Mouse (Mus musculus) liver, embryonic 13.5 days (tissue): ENCODE measurements at regions not wholly inside any gene's neighbourhood (a gene's known extent, or its start where the extent isn't known, plus 50 kb on each side); places are given as distances from the start of the nearest gene placed in this dataset.

Experiments
- ATAC-seq: fragments of 200-750 bp; cut with Nextera tagmentation; 2 replicates; pipeline ENCODE4 v1.8.0; 2017; ENCODE audit warnings: low read depth, mild to moderate bottlenecking, moderate number of reproducible peaks, moderate library complexity
- DNase-seq: peaks from one replicate; pipeline ENCODE4 v3.0.0; 2022
- H3K27ac ChIP-seq: fragments of 300-500 bp; sonication (generic); 2 replicates; pipeline ENCODE4 v1.5.1; 2015; ENCODE audit warnings: moderate library complexity, mild to moderate bottlenecking, inconsistent platforms
- H3K27me3 ChIP-seq: fragments of 300-500 bp; sonication (generic); 2 replicates; pipeline ENCODE4 v1.6.1; 2015; ENCODE audit warnings: mild to moderate bottlenecking, inconsistent platforms
- H3K36me3 ChIP-seq: fragments of 300-500 bp; sonication (generic); 2 replicates; pipeline ENCODE4 v1.6.1; 2015; ENCODE audit warnings: mild to moderate bottlenecking, inconsistent platforms
- H3K4me1 ChIP-seq: fragments of 300-500 bp; sonication (generic); replicated peaks from 2 replicates; pipeline ENCODE4 v1.6.1; 2015; ENCODE audit warnings: inconsistent platforms
- H3K4me2 ChIP-seq: fragments of 300-500 bp; sonication (generic); 2 replicates; pipeline ENCODE4 v1.6.1; 2015; ENCODE audit warnings: inconsistent platforms, mild to moderate bottlenecking, moderate library complexity
- H3K4me3 ChIP-seq: fragments of 300-500 bp; sonication (generic); replicated peaks from 2 replicates; pipeline ENCODE4 v1.5.1; 2015; ENCODE audit warnings: mild to moderate bottlenecking, inconsistent platforms
- H3K9ac ChIP-seq: fragments of 300-500 bp; sonication (generic); 2 replicates; pipeline ENCODE4 v1.6.1; 2015; ENCODE audit warnings: mild to moderate bottlenecking, inconsistent platforms
- H3K9me3 ChIP-seq: fragments of 300-500 bp; sonication (generic); replicated peaks from 2 replicates; pipeline ENCODE4 v1.6.1; 2016; ENCODE audit warnings: inconsistent platforms
- WGBS: fragments of 180-500 bp; shearing (Covaris S2); methylation state at CpG from one replicate; pipeline ENCODE4 v1.1.7; 2015; ENCODE audit not compliant: insufficient replicate concordance; 5-methylcytosine and 5-hydroxymethylcytosine counted together

DNA sequence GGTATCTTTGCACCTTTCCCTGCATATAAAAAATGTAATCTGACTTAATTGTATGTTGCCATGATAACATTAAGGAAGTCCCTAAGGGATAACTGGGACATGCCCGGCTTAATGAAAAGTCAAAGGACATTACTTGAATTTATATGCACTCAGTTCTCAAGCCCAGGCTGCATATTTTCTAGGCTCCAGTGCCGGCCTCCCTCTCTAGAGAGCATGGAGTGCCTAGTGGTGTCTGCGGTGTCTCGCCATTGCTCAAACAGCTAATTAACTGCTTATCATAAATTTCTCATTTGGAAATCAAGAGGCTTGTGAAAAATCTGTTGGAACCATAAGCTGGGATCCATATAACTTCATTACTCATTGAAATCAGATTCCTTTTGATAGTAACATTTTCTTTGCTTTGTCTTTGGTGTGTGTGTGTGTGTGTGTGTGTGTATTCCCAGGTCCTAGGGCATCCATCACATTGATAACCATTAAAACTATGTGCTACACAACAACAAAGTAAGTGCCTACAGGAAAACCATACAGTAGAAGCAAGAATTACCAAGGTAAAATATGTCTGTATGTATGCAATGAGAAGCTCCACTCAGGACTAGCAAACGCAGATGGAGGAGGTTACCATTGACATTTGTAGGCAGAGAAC lies 238.0 kb upstream of the Apob start:
- Histone ChIP-seq H3K4me1 (no peaks in the 10 kb centered on the region), H3K9me3 (no peaks in the 10 kb centered on the region), H3K36me3 (no peaks in the 10 kb centered on the region), H3K27me3 (no peaks in the 10 kb centered on the region), H3K4me3 (no peak overlapping the region), H3K9ac (no peak overlapping the region), H3K27ac (no peak overlapping the region), H3K4me2 (no peak overlapping the region)
- 66% methylated on average over 5 of the region's 5 CpGs for WGBS
- DNase-seq (no peak), ATAC-seq (no peak)

DNA sequence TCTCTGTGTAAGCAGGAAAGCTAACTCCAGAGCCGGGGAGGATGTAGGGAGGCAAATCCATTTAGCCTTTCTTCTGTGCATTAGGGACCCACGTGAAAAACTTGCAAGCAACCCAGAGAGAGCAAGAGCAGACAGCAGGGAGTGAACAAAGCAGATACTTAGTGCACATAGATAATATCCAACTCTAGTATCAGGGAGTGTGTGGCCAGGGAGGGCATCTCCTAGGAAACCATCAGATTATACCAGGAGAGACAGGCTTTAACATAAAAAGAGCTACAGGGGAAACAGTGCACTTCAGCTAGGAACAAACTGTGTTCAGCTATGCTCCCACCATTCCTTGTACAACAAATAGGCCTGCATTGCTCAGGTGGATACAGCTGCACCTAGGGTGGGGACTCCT lies 230.7 kb upstream of the Apob start:
- WGBS = 36% methylated on average over 2 of the region's 2 CpGs
- Histone ChIP-seq H3K4me3 (no peak overlapping the region), H3K36me3 (no peaks in the 10 kb centered on the region), H3K9me3 (no peaks in the 10 kb centered on the region), H3K27me3 (no peaks in the 10 kb centered on the region), H3K4me1 (no peaks in the 10 kb centered on the region), H3K4me2 (no peak overlapping the region), H3K27ac (no peak overlapping the region), H3K9ac (no peak overlapping the region)
- DNase-seq (no peak), ATAC-seq (no peak)

DNA sequence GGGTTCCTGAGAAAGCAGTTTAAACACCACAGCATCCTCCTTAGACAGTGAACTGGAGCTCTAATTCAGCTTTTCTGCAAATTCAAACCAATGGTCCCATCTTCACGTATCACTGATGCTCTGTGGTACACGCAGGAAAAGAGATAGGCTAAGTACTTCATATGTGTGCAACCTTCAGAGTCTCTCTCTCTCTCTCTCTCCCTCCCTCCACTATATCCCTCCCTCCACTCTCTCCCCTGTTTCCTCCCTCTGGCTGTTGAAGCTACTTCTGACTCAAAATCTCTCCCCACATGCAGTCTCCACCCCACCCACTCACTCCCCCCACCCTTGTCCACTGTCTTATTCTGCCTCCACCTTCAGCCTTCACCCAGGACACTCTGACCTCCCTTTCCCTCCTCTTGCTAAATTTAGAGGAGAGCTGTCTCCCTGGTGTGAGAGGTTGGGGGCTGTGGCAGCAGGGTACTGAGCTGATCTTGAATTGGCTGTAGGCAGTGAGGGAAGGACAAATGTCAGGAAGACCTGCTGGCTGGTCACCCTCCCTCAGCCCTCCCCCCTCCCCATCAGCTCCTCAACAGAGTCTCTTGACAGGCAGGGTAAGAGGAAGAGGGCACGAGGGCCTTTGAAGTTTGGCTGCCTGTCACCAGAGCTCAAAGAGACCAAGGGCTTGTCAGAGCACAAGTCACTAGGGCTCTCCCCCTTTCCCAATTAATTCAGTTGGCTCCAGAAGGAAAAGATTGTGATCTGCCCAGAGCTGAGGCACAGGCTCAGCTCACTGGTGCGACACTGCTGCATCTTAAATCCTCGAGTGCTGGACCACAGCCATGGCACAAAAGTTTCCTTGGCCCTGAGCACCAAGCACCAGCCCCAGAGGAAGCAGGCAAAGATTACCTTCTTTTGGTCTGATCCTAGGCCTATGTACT lies 227.9 kb upstream of the Apob start:
- no peaks in the 10 kb centered on the region for H3K9me3 ChIP-seq
- no peak overlapping the region for H3K27ac ChIP-seq
- 35% methylated on average over 5 of the region's 5 CpGs for WGBS
- H3K27me3 ChIP-seq = no peaks in the 10 kb centered on the region
- DNase-seq (no peak), ATAC-seq (no peak)
- H3K4me2 ChIP-seq = no peak overlapping the region
- no peaks in the 10 kb centered on the region for H3K4me1 ChIP-seq
- H3K4me3 ChIP-seq = no peak overlapping the region
- no peak overlapping the region for H3K9ac ChIP-seq
- no peaks in the 10 kb centered on the region for H3K36me3 ChIP-seq

DNA sequence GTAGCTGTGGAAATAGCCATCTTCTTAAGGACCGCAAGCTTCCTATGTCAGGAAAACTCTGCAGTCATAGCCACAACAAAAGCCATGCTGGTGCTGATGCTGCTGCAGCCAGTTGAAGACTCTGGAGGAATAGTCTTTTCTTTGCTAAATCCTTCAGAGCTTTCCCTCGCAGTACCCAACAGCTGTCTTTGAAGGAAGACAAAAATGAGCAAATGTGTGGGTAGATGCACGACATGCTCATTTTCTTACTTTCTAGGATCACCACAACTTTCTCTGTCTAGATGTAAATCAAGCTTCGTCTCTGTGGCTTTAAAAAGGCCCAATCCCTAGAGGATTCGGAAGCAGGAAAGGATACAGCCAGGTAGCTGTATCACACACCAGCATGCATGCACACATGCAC lies 222.6 kb upstream of the Apob start:
- H3K9me3 ChIP-seq = no peaks in the 10 kb centered on the region
- no peaks in the 10 kb centered on the region for H3K36me3 ChIP-seq
- ATAC-seq = no peak
- H3K27me3 ChIP-seq = no peaks in the 10 kb centered on the region
- DNase-seq = no peak
- WGBS = 68% methylated on average over 5 of the region's 5 CpGs
- H3K4me2 ChIP-seq = no peak overlapping the region
- H3K4me3 ChIP-seq = no peak overlapping the region
- no peak overlapping the region for H3K27ac ChIP-seq
- H3K9ac ChIP-seq = no peak overlapping the region
- H3K4me1 ChIP-seq = no peaks in the 10 kb centered on the region

DNA sequence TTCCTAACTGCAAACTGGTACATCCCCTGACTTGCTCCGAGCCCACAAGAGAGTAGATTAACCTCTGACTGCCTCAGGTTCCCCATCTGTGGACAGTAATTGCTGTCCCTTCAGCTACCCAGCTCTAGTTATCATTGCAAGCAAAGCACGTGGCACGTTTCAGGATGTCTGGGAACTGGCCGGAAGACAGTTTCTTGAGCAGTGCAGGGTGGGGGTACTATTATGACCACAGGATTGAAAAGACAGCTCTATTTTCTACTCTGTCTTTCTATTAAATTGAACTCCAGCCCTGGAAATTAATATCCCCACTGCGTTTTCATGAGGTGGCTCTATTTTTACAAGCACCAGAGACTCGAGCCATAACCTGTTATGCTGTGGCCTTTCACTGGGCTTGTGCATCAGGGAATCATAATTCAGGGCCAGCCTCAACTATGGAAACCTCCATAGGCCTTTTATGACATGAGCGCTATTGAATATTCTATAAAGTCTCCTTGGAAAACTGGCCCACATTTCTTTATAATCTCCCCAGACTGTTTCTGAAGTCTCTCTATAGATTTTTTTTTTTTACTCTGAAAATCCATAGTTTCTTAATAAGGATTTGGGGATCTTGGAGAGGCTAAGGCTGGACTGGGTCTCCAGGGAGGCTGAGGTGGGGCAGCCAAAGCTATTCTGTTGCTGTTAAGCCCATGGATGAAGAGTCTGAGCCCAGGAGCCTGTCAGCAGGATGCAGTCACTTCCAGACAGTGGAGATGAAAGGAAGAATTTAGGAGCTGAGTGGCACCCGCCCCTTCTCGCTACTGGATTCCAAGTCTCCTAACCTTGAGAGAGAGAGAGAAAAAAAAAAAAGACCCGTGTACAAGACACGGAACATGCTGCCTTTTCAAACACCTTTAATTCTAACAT lies 212.4 kb upstream of the Apob start:
- DNase-seq = no peak
- Histone ChIP-seq H3K4me1 (no peaks in the 10 kb centered on the region), H3K4me3 (no peak overlapping the region), H3K9me3 (no peaks in the 10 kb centered on the region), H3K9ac (no peak overlapping the region), H3K27ac (no peak overlapping the region), H3K36me3 (no peaks in the 10 kb centered on the region), H3K4me2 (no peak overlapping the region), H3K27me3 (no peaks in the 10 kb centered on the region)
- 63% methylated on average over 11 of the region's 11 CpGs for WGBS
- ATAC-seq = no peak

DNA sequence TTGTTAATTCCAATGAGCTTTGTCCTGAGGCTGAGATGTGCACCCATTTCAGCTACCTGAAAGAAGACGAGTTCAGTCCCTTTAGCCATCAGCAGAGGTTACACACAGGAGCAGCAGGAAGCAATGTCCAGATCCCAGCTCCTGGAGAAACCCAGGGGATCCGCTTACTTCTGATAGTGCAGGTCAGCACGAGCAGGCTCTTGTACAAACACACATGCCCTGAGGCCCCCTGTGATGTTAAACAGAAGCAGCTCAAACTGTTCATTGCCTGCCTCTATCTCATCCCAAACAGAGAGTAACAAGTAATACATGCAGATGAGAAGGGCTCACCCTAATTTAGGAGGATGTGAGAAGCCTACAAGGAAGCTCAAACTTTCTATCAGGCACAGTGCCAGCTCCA lies 203.3 kb upstream of the Apob start:
- H3K4me3 ChIP-seq = no peak overlapping the region
- ATAC-seq = no peak
- no peaks in the 10 kb centered on the region for H3K9me3 ChIP-seq
- no peaks in the 10 kb centered on the region for H3K36me3 ChIP-seq
- no peaks in the 10 kb centered on the region for H3K4me1 ChIP-seq
- H3K27me3 ChIP-seq = no peaks in the 10 kb centered on the region
- H3K27ac ChIP-seq = no peak overlapping the region
- H3K4me2 ChIP-seq = no peak overlapping the region
- 33% methylated on average over 3 of the region's 3 CpGs for WGBS
- H3K9ac ChIP-seq = no peak overlapping the region
- no peak for DNase-seq

DNA sequence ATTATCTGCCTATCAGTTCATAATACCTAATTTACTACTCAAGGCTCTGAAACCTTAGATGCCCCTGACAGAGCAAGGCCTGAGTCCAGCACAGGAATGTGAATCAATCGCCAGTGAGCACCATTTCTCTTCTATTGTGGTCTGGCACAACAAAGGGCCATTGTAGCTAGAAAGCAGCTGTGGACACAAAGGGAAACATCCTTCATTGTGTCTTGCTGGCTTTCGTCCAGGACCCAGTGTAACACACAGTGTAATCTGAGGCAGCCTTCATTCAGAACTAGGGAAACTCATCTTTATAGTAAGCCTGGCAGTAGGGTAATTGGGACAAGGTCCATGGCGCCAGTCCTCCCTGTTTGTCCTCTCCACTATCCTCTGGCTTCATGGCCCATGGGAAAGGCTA lies 201.1 kb upstream of the Apob start:
- no peak overlapping the region for H3K27ac ChIP-seq
- no peaks in the 10 kb centered on the region for H3K36me3 ChIP-seq
- ATAC-seq (no peak), DNase-seq (no peak)
- H3K9me3 ChIP-seq = no peaks in the 10 kb centered on the region
- H3K9ac ChIP-seq = no peak overlapping the region
- H3K27me3 ChIP-seq = no peaks in the 10 kb centered on the region
- no peaks in the 10 kb centered on the region for H3K4me1 ChIP-seq
- no peak overlapping the region for H3K4me3 ChIP-seq
- WGBS = 60% methylated on average over 3 of the region's 3 CpGs
- no peak overlapping the region for H3K4me2 ChIP-seq

DNA sequence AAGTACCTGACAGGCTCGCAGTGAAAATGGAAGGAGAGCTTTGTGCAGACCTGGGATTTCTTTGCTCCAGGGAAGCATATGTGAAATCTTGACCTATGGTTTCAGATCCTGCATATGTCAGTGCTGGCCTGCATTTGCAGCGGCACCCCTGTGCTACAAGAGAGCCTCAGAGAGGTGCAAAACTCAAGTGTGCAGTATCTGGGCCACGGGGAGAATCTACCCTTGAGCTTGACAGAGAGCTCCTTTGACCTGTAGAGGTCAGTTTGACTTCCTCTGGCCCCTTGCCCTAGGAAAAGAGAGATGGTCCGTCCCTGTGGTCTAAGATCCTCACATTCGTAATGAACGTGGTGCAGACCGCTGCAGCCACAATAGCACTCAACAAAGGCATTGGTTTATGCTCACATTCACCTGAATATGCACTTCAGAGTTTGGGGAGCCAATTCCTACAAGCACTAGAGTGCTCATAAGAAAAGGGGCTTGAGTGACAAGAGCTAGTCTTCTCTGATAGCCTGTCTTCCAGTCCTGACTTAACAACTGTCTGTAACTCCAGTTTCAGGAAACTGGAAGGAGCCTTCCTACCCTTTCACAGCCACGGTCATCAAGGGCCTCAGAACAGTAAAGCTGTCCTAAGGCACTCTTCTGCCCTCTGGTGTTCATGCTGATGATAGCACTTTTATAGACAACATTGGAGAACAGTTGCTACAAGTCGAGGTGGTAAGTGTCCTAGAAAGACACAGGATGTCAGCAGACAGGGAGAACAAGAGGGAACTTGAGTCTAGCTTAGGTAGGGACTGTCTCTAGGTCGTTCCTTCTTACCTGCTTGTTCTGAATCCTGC lies 200.0 kb upstream of the Apob start:
- Histone ChIP-seq H3K36me3 (no peaks in the 10 kb centered on the region), H3K9me3 (no peaks in the 10 kb centered on the region), H3K4me3 (no peak overlapping the region), H3K4me1 (no peaks in the 10 kb centered on the region), H3K4me2 (no peak overlapping the region), H3K27ac (no peak overlapping the region), H3K9ac (no peak overlapping the region), H3K27me3 (no peaks in the 10 kb centered on the region)
- DNase-seq (no peak), ATAC-seq (no peak)
- WGBS = 43% methylated on average over 10 of the region's 10 CpGs

DNA sequence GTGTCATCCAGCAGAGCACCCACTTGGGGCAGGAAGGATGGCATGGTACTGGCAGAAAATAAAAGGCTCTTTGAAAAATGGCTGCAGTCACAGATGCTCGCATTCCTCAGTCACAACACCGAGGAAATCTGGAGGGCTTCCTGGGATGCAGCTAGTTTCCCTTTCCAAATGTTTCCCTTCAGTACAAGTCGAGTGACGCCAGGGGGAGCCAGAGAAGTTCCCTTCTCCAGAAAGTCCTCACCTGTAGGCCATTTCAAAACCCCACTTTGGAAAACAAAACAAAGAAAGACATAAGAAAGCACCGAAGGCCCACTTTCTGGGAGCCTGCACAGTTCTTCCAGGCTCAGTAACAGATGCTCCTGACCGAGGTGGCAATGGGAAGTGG lies 199.4 kb upstream of the Apob start:
- Histone ChIP-seq H3K9me3 (no peaks in the 10 kb centered on the region), H3K4me3 (no peak overlapping the region), H3K9ac (no peak overlapping the region), H3K36me3 (no peaks in the 10 kb centered on the region), H3K4me2 (no peak overlapping the region), H3K27ac (no peak overlapping the region), H3K4me1 (no peaks in the 10 kb centered on the region), H3K27me3 (no peaks in the 10 kb centered on the region)
- ATAC-seq = no peak
- 31% methylated on average over 6 of the region's 6 CpGs for WGBS
- no peak for DNase-seq

DNA sequence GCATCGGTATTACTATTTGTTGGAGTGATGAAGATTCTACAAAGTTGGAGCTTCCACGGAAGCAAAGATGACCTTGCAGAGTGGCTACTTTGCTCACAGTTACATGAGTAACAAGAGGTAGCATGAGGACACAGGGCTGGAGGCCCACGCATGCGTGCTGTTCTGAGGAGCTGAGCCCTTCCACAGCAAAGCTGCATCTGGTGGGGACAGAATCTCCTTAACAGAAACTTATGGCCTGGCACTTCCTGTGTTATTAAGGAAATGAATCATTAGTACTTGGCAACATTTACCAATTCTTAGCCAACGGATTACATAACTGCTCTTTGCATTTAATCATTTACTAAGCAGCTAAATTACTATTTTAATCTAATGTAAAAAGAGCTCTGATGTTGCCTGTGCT lies 160.8 kb upstream of the Apob start:
- Histone ChIP-seq H3K4me2 (no peak overlapping the region), H3K4me3 (no peak overlapping the region), H3K4me1 (no peaks in the 10 kb centered on the region), H3K9me3 (no peaks in the 10 kb centered on the region), H3K9ac (no peak overlapping the region), H3K27ac (no peak overlapping the region), H3K36me3 (no peaks in the 10 kb centered on the region), H3K27me3 (no peaks in the 10 kb centered on the region)
- no peak for ATAC-seq
- WGBS = 62% methylated on average over 5 of the region's 5 CpGs
- no peak for DNase-seq
